Mouse (Mus musculus): ENCODE results near the gene Gm6401.
"Not testable (repeated sequence)": the region's sequence is repeated elsewhere in the genome, so short reads cannot be mapped to it uniquely, and the experiment has no call there.

Gm6401 gene

DNA sequence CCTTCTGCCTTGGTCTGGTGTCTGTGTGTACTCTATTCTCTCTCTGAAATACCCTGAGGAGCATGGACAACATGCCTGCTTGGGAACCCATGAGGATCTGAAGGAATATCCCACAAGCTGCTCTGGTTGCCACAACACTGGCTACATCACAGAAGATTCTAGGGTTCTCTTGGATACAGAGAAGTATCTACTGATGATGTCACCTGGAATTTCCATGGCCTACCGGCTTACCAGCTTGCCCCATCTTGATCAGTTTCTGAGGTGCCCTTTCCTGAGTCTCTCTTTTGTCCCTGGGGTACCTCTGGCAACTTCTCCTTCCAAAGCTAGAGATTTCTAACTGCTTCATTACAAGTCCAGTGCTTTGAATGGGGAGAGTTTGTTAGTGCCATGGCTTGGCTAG, at the start of gene Gm6401:
TSS of gene Gm6401 (minus strand) at position 101 of the 400 bp plus-strand sequence.
- DNase-seq (ENCODE audit: low spot score in 2 of 2): not testable (repeated sequence)

DNA sequence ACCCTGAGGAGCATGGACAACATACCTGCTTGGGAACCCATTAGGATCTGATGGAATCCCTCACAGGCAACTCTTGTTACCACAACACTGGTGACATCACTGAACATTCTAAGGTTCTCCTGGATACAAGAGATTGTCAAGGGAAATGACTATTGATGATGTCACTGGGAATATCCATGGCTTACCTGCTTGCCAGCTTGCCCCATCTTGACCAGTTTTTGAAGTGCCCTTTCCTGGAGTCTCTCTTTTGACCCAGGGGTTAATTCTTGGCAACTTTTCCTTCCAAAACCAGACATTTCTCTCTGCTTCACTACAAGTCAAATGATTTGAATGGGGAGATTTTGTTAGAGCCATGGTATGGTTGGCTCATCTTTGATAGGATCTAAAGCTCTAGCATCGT, 15.5 kb upstream of the Gm6401 start, which contains the start of gene Gm3543:
TSS of gene Gm3543 (minus strand) at position 101 of the 400 bp plus-strand sequence.
- not testable (repeated sequence) for DNase-seq (ENCODE audit: low spot score in 2 of 2)

DNA sequence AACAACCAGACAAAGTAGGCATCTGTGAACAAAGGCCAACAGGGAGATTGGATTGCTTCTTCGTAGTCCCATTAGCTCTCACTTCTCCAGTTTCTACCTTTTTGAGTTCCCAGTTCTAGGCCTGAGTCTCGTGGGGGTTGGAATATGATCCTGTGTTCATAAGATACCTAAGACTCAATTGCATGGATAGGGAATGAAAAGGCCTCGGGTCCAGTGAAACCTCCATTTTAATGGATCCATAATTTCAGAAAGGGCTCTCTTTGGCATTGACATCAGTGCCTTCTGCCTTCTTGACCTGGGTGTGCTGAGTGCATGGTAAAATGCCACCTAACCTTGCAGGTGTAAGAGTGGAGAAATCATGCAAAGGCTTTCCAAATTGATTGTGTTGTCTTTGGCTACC, 869 bp upstream of the Gm6401 start:
- DNase-seq (ENCODE audit: low spot score in 2 of 2): not testable (repeated sequence)

DNA sequence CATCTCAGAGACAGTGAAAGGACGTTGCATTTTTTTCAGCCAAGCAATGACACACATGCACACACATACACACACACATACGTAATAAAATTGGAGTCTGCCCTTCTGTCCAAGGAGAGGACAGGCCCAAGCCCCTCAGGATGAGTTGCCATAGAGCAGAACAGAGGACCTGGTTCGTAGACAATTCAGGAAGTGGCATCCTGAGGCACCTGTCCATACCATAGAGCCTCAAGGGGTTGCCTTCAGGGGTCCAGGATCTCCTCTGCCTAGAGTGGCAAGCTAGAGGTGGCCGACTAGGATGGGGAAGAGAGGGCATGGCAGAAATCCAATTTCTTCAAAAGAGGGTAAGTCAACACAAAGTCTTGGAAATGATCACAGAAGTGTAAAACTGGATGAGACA, 3.6 kb downstream of the Gm6401 start:
- not testable (repeated sequence) for DNase-seq (ENCODE audit: low spot score in 2 of 2)

DNA sequence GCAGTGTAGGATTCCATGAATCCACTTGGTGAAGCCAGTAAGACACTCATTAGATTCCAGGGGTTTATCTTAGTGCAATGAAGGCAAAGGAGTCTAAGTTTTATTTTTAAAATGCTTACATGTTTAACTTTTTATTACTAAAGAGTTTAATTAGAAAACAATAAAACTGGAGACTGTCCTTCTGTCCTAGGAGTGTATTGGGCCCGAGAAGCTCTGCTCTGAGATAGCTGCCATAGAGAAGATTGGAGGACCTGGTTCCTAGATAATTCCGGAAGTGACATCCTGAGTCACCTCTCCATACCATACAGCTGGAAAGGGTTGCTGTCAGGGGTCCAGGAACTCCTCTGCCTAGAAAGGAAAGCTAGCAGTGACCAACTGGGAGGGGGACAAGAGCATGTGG, 24.0 kb downstream of the Gm6401 start, which contains the start of gene 1700024B05Rik:
TSS of gene 1700024B05Rik (plus strand) at position 301 of the 400 bp plus-strand sequence.
- DNase-seq (ENCODE audit: low spot score in 2 of 2): not testable (repeated sequence)

DNA sequence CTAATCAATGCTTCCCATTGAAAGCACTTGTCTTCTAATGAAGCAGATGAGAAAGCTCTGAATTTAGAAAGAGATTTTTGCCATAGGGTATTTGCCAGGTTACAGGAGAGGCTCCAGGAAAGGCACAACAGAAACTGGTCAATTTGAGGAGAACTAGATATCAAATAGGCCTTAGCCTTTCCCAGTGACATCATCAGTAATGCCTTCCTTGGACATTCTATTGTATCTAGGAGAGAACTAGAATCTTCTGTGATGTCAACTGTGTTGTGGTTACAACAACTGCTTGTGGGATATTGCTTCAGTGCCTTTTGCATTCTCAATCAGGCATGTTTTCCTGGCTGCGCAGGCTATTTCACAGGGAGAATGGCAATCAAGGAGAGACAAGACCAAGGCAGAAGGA, 43.1 kb downstream of the Gm6401 start, which contains the start of gene 1700049E17Rik1:
TSS of gene 1700049E17Rik1 (plus strand) at position 301 of the 400 bp plus-strand sequence.
- not testable (repeated sequence) for DNase-seq (ENCODE audit: low spot score in 2 of 2)
